Mouse (Mus musculus): Measurements from ENCODE around the gene Henmt1.

Gene Henmt1

GRCm38 (mm10) chr3:108939573-108939972 is at the start of gene Henmt1:
Gene Henmt1, plus strand, starts transcription at chr3:108939873.
- no peak for DNase-seq (ENCODE audit: low read depth)

GRCm38 (mm10) chr3:108889908-108890307 is 49.8 kb upstream of the Henmt1 start, which contains the start of gene Fndc7:
Gene Fndc7, minus strand, starts transcription at chr3:108890008.
- DNase-seq (ENCODE audit: low read depth), result no peak

- no peak for DNase-seq (ENCODE audit: low read depth)
Measured at GRCm38 (mm10) chr3:108892080-108892479, 47.6 kb upstream of the Henmt1 start.

GRCm38 (mm10) chr3:108892914-108893313 is 46.8 kb upstream of the Henmt1 start:
- no peak for DNase-seq (ENCODE audit: low read depth)

GRCm38 (mm10) chr3:108898640-108899039 is 41.0 kb upstream of the Henmt1 start:
- no peak for DNase-seq (ENCODE audit: low read depth)

- no peak for DNase-seq (ENCODE audit: low read depth)
Measured at GRCm38 (mm10) chr3:108900147-108900546, 39.5 kb upstream of the Henmt1 start.

GRCm38 (mm10) chr3:108900681-108901080 is 39.0 kb upstream of the Henmt1 start:
- DNase-seq (ENCODE audit: low read depth), result no peak

- DNase-seq (ENCODE audit: low read depth), result peak; percentile 62
Measured at GRCm38 (mm10) chr3:108902038-108902437, 37.6 kb upstream of the Henmt1 start.

- DNase-seq (ENCODE audit: low read depth), result no peak
Measured at GRCm38 (mm10) chr3:108902934-108903333, 36.7 kb upstream of the Henmt1 start.

GRCm38 (mm10) chr3:108910303-108911080 is 29.2 kb upstream of the Henmt1 start:
- no peak for DNase-seq (ENCODE audit: low read depth)

GRCm38 (mm10) chr3:108911081-108911547 is 28.6 kb upstream of the Henmt1 start:
- peak; percentile 93 for DNase-seq (ENCODE audit: low read depth)

- DNase-seq (ENCODE audit: low read depth), result peak; percentile 98
Measured at GRCm38 (mm10) chr3:108911548-108912413, 27.9 kb upstream of the Henmt1 start, which contains the start of gene Prpf38b. Gene Prpf38b, minus strand, starts transcription at chr3:108911727.

GRCm38 (mm10) chr3:108915999-108916398 is 23.7 kb upstream of the Henmt1 start:
- no peak for DNase-seq (ENCODE audit: low read depth)

GRCm38 (mm10) chr3:108916857-108917256 is 22.8 kb upstream of the Henmt1 start:
- DNase-seq (ENCODE audit: low read depth), result no peak

- no peak for DNase-seq (ENCODE audit: low read depth)
Measured at GRCm38 (mm10) chr3:108917986-108918385, 21.7 kb upstream of the Henmt1 start.

- no peak for DNase-seq (ENCODE audit: low read depth)
Measured at GRCm38 (mm10) chr3:108918852-108919251, 20.8 kb upstream of the Henmt1 start.

- no peak for DNase-seq (ENCODE audit: low read depth)
Measured at GRCm38 (mm10) chr3:108920442-108921070, 19.1 kb upstream of the Henmt1 start.

- DNase-seq (ENCODE audit: low read depth), result no peak
Measured at GRCm38 (mm10) chr3:108921822-108922221, 17.9 kb upstream of the Henmt1 start.

- DNase-seq (ENCODE audit: low read depth), result no peak
Measured at GRCm38 (mm10) chr3:108925677-108926076, 14.0 kb upstream of the Henmt1 start.

GRCm38 (mm10) chr3:108926308-108926707 is 13.4 kb upstream of the Henmt1 start:
- DNase-seq (ENCODE audit: low read depth), result no peak

- DNase-seq (ENCODE audit: low read depth), result peak; percentile 59
Measured at GRCm38 (mm10) chr3:108933557-108933956, 6.1 kb upstream of the Henmt1 start.

- no peak for DNase-seq (ENCODE audit: low read depth)
Measured at GRCm38 (mm10) chr3:108938691-108939090, 982 bp upstream of the Henmt1 start.

Measured in 416B (cell line).